In genomic region chr3:61363161-61363988, GRCm38 (mm10) we compare ENCODE assay signal across 7 mouse cellular contexts. TPM values are rescaled to one million over a fixed set of nuclear protein-coding genes. Genes with fewer than 3 reads are reported as not detected.
DNase-seq lines count a peak whose midpoint lies in the region; ATAC-seq and TF ChIP-seq lines count a peak whose summit lies in the region.

No protein-coding gene starts in this region.

- TF ChIP-seq CTCF in intestine, postnatal 0 days (IDR thresholded peaks at IDR 0.05; ENCODE audit: low read depth) = no peak
- no peak for TF ChIP-seq CTCF in small intestine, adult 2 months (IDR thresholded peaks at IDR 0.05; ENCODE audit: extremely low read depth, insufficient read length, insufficient replicate concordance, low read depth, low read length)

- H3K9ac ChIP-seq in intestine, postnatal 0 days (ENCODE audit: low read depth, low read length) = peak overlapping the region; percentile 54
- peak overlapping the region; percentile 62 for H3K9ac ChIP-seq in midbrain, embryonic 12.5 days (replicated peaks)

- peak; percentile 92 for DNase-seq in adrenal gland, postnatal 10 days
- peak; percentile 96 for DNase-seq in embryonic facial prominence, embryonic 10.5 days (ENCODE audit: low spot score)
- DNase-seq in gonadal fat pad, adult 2 months (ENCODE audit: low read depth) = peak; percentile 100
- DNase-seq in left cerebral cortex, postnatal 4 days = peak; percentile 94

- H3K27me3 ChIP-seq in embryonic facial prominence, embryonic 10.5 days (replicated peaks; ENCODE audit: low read depth, poor library complexity, severe bottlenecking) = no peaks in the 10 kb centered on the region
- no peaks in the 10 kb centered on the region for H3K27me3 ChIP-seq in intestine, postnatal 0 days (replicated peaks; ENCODE audit: control insufficient read depth, insufficient read depth, low read length)
- H3K27me3 ChIP-seq in midbrain, embryonic 12.5 days = peaks cover 3% of the 10 kb centered on the region; the same call in 1 of the 2 replicates
- H3K27me3 ChIP-seq in small intestine, adult 2 months (ENCODE audit: control insufficient read depth, insufficient read depth, low read length) = no peaks in the 10 kb centered on the region

- peaks cover 17% of the 10 kb centered on the region for H3K4me1 ChIP-seq in embryonic facial prominence, embryonic 10.5 days
- no peaks in the 10 kb centered on the region for H3K4me1 ChIP-seq in intestine, postnatal 0 days (replicated peaks; ENCODE audit: control insufficient read depth, insufficient read depth, low read length)
- H3K4me1 ChIP-seq in midbrain, embryonic 12.5 days = peaks cover 27% of the 10 kb centered on the region
- H3K4me1 ChIP-seq in small intestine, adult 2 months (ENCODE audit: control insufficient read depth, insufficient read depth, insufficient read length, low read length) = no peaks in the 10 kb centered on the region

- peak overlapping the region; percentile 80 for H3K4me3 ChIP-seq in embryonic facial prominence, embryonic 10.5 days
- H3K4me3 ChIP-seq in intestine, postnatal 0 days (ENCODE audit: low read depth, low read length) = peak overlapping the region; percentile 83
- peak overlapping the region; percentile 86 for H3K4me3 ChIP-seq in midbrain, embryonic 12.5 days
- peak overlapping the region; percentile 64 for H3K4me3 ChIP-seq in small intestine, adult 2 months (ENCODE audit: low read depth, low read length)

- under 1% methylated on average over 30 of the region's 30 CpGs for WGBS in embryonic facial prominence, embryonic 10.5 days
- 0% methylated on average over 30 of the region's 30 CpGs for WGBS in intestine, postnatal 0 days
- under 1% methylated on average over 30 of the region's 30 CpGs for WGBS in midbrain, embryonic 12.5 days
- WGBS in small intestine, adult 2 months = 1% methylated on average over 30 of the region's 30 CpGs

- TF ChIP-seq POLR2A in small intestine, adult 2 months (IDR thresholded peaks at IDR 0.05; ENCODE audit: low read depth, low read length) = no peak; the same call in 1 of the 2 replicates

- peak overlapping the region; percentile 93 for H3K27ac ChIP-seq in embryonic facial prominence, embryonic 10.5 days (replicated peaks)
- H3K27ac ChIP-seq in intestine, postnatal 0 days (ENCODE audit: low read depth, low read length) = peak overlapping the region; percentile 88
- H3K27ac ChIP-seq in midbrain, embryonic 12.5 days (replicated peaks) = peak overlapping the region; percentile 90
- H3K27ac ChIP-seq in small intestine, adult 2 months (ENCODE audit: insufficient read depth, low read depth, low read length) = peak overlapping the region; percentile 86

- ATAC-seq in intestine, postnatal 0 days = peak; percentile 88
- peak; percentile 91 for ATAC-seq in midbrain, embryonic 12.5 days (ENCODE audit: low FRiP score, low read depth)

- peak overlapping the region; percentile 93 for H3K4me2 ChIP-seq in intestine, postnatal 0 days (replicated peaks; ENCODE audit: low read depth)
- peak overlapping the region; percentile 88 for H3K4me2 ChIP-seq in midbrain, embryonic 12.5 days (replicated peaks)

- intact Hi-C loops in left cerebral cortex, postnatal 4 days (cut with DNase I) = loop anchor here (10.0 kb wide), 1 partner anchor 811 kb away; no protein-coding TSS in a partner anchor

- 0 out of 2 replicates have a peak, but pooled peaks cover under 1% of the 10 kb centered on the region for H3K36me3 ChIP-seq in embryonic facial prominence, embryonic 10.5 days (replicated peaks)
- no peaks in the 10 kb centered on the region for H3K36me3 ChIP-seq in intestine, postnatal 0 days (ENCODE audit: control insufficient read depth, insufficient read depth)
- no peaks in the 10 kb centered on the region for H3K36me3 ChIP-seq in midbrain, embryonic 12.5 days
- H3K36me3 ChIP-seq in small intestine, adult 2 months (ENCODE audit: control insufficient read depth, insufficient read depth, low read length) = no peaks in the 10 kb centered on the region

- no peaks in the 10 kb centered on the region for H3K9me3 ChIP-seq in embryonic facial prominence, embryonic 10.5 days
- H3K9me3 ChIP-seq in intestine, postnatal 0 days (ENCODE audit: control insufficient read depth) = no peaks in the 10 kb centered on the region
- no peaks in the 10 kb centered on the region for H3K9me3 ChIP-seq in midbrain, embryonic 12.5 days

RNA-seq across cellular contexts. Expression of gene Rap2b, which starts 1.9 kb away (rescaled TPM):
- 1 to 10 TPM; 5.8 to 6.4 TPM for total RNA-seq in adrenal gland, postnatal 10 days (2021)
- 10.3 and 11.0 TPM in 2 replicates for polyA plus RNA-seq in embryonic facial prominence, embryonic 10.5 days (2016; fragmentation: Nextera tagmentation; extraction: Ambion mirVana)
- 4.5 and 5.2 TPM in 2 replicates for polyA plus RNA-seq in gonadal fat pad, adult 2 months (2012; rRNA removed)
- polyA plus RNA-seq in intestine, postnatal 0 days (2015; fragmentation: Nextera tagmentation; extraction: Ambion mirVana) = 3.9 and 4.1 TPM in 2 replicates
- total RNA-seq in left cerebral cortex, postnatal 4 days (2021) = 10 to 100 TPM; 28.8 to 29.4 TPM
- 12.6 and 15.0 TPM in 2 replicates for polyA plus RNA-seq in midbrain, embryonic 12.5 days (2016; fragmentation: Nextera tagmentation; extraction: Ambion mirVana)
- 2.3 and 5.0 TPM in 2 replicates for polyA plus RNA-seq in small intestine, adult 2 months (2012; rRNA removed)

RNA-seq across cellular contexts. Expression of gene B430305J03Rik, which starts 2.4 kb away (rescaled TPM):
- total RNA-seq in adrenal gland, postnatal 10 days (2021) = under 1 TPM; 0.15 to 0.21 TPM
- polyA plus RNA-seq in embryonic facial prominence, embryonic 10.5 days (2016; fragmentation: Nextera tagmentation; extraction: Ambion mirVana) = not detected in 2 replicates
- 0.24 and 0.28 TPM in 2 replicates for polyA plus RNA-seq in gonadal fat pad, adult 2 months (2012; rRNA removed)
- polyA plus RNA-seq in intestine, postnatal 0 days (2015; fragmentation: Nextera tagmentation; extraction: Ambion mirVana) = not detected in 2 replicates
- 1 to 10 TPM; 1.2 to 1.6 TPM for total RNA-seq in left cerebral cortex, postnatal 4 days (2021)
- polyA plus RNA-seq in midbrain, embryonic 12.5 days (2016; fragmentation: Nextera tagmentation; extraction: Ambion mirVana) = not detected in 2 replicates
- polyA plus RNA-seq in small intestine, adult 2 months (2012; rRNA removed) = 0.09 TPM in 1 of 2 replicates, not detected in the other

Comparison
In these comparisons a context has a peak if more than half of its experiments do, and no peak if none do; other contexts are left out.
1. Peak in every context shown above with its lines: DNase-seq, ATAC-seq, H3K4me3 ChIP-seq and H3K27ac ChIP-seq.